Mouse (Mus musculus) MEL (cell line): Measurements from ENCODE around the gene Slc16a11.

Experiments
- CTCF ChIP-seq, 3 experiments: IDR thresholded peaks in 2 of 3; conservative IDR thresholded peaks in 1 of 3; 2 replicates each; pipeline ENCODE4 v1.5.1; 2011 to 2012; ENCODE audit warnings: low read length in 3 of 3, low read depth in 2 of 3, mild to moderate bottlenecking in 2 of 3, improper control_type of control experiment in 1 of 3, inconsistent platforms in 1 of 3, mixed read lengths in 1 of 3, moderate library complexity in 1 of 3; ENCODE audit not compliant: control insufficient read depth in 1 of 3, insufficient read depth in 1 of 3, poor library complexity in 1 of 3, severe bottlenecking in 1 of 3
- ELF1 ChIP-seq: IDR thresholded peaks from 2 replicates; pipeline ENCODE4 v1.6.1; 2014; ENCODE audit warnings: low read depth, mild to moderate bottlenecking, inconsistent platforms, low read length, improper control_type of control experiment, moderate library complexity
- ETS1 ChIP-seq: IDR thresholded peaks from 2 replicates; pipeline ENCODE4 v1.6.1; 2012; ENCODE audit warnings: low read depth, mild to moderate bottlenecking, inconsistent platforms, low read length, improper control_type of control experiment, moderate library complexity
- MAFK ChIP-seq: IDR thresholded peaks from 2 replicates; pipeline ENCODE4 v1.6.1; 2011; ENCODE audit warnings: low read depth, mild to moderate bottlenecking, low read length, improper control_type of control experiment, borderline replicate concordance
- MEF2A ChIP-seq: IDR thresholded peaks from 2 replicates; pipeline ENCODE4 v1.6.1; 2014; ENCODE audit warnings: low read depth, mild to moderate bottlenecking, inconsistent platforms, low read length, improper control_type of control experiment; ENCODE audit not compliant: poor library complexity, insufficient replicate concordance, severe bottlenecking; ENCODE audit errors: extremely low read depth
- MYC ChIP-seq: IDR thresholded peaks from 2 replicates; pipeline ENCODE4 v1.6.1; 2011; ENCODE audit warnings: low read depth, mild to moderate bottlenecking, low read length, improper control_type of control experiment, moderate library complexity
- USF2 ChIP-seq, 2 experiments: IDR thresholded peaks; 2 replicates each; pipeline ENCODE4 v1.6.1; 2011 to 2012; ENCODE audit warnings: improper control_type of control experiment in 2 of 2, low read length in 2 of 2, borderline replicate concordance in 1 of 2, inconsistent platforms in 1 of 2, low read depth in 1 of 2, mild to moderate bottlenecking in 1 of 2; ENCODE audit not compliant: insufficient read depth in 1 of 2
- ZMIZ1 ChIP-seq: IDR thresholded peaks from 2 replicates; pipeline ENCODE4 v1.6.1; 2012; ENCODE audit warnings: low read depth, mild to moderate bottlenecking, inconsistent platforms, low read length, improper control_type of control experiment, moderate library complexity

GRCm38 (mm10) chr11:70178756-70179155, 33.8 kb upstream of the Slc16a11 start:
- TF ChIP-seq MEF2A (no peak), ZMIZ1 (no peak), ETS1 (no peak), USF2 (IDR thresholded peaks at IDR 0.05; ENCODE audit: borderline replicate concordance in 1 of 2, insufficient read depth in 1 of 2, low read depth in 1 of 2, low read length in 2 of 2) (no peak), CTCF (IDR thresholded peaks at IDR 0.05 in 2 of 3, conservative IDR thresholded peaks at IDR 0.05 in 1 of 3; ENCODE audit: control insufficient read depth in 1 of 3, insufficient read depth in 1 of 3, low read depth in 2 of 3, low read length in 3 of 3, poor library complexity in 1 of 3, severe bottlenecking in 1 of 3) (no peak), MAFK (no peak), ELF1 (no peak), MYC (no peak)
